Mouse (Mus musculus): Measurements from ENCODE around the gene Evx1. TPM values are rescaled to one million over a fixed set of nuclear protein-coding genes. Genes with fewer than 3 reads are reported as not detected.

Evx1 gene
- total RNA-seq, 2 experiments from 2014 or later: not detected

GRCm38 (mm10) chr6:52291021-52291860 is 22.1 kb upstream of the Evx1 start:
- DNase-seq: no peak

- DNase-seq: no peak
These were observed 21.0 kb upstream of the Evx1 start for GRCm38 (mm10) chr6:52292328-52292727.

- DNase-seq: no peak
These were observed 18.7 kb upstream of the Evx1 start for GRCm38 (mm10) chr6:52294616-52295015.

GRCm38 (mm10) chr6:52298511-52298910 is 14.8 kb upstream of the Evx1 start:
- DNase-seq: no peak

GRCm38 (mm10) chr6:52300806-52301205 is 12.5 kb upstream of the Evx1 start:
- DNase-seq: no peak

- no peak for DNase-seq
These were observed 9.9 kb upstream of the Evx1 start for GRCm38 (mm10) chr6:52303426-52303825.

GRCm38 (mm10) chr6:52305877-52306389 is 7.4 kb upstream of the Evx1 start:
- DNase-seq: peak; percentile 59

- DNase-seq: no peak
These were observed 3.5 kb upstream of the Evx1 start for GRCm38 (mm10) chr6:52309766-52310165.

- DNase-seq: no peak
These were observed 2.9 kb upstream of the Evx1 start for GRCm38 (mm10) chr6:52310366-52310765.

- no peak for DNase-seq
These were observed 1.4 kb upstream of the Evx1 start for GRCm38 (mm10) chr6:52311661-52312557.

GRCm38 (mm10) chr6:52312558-52312915 is 761 bp upstream of the Evx1 start:
- no peak for DNase-seq

GRCm38 (mm10) chr6:52314304-52315100 is 1.2 kb downstream of the Evx1 start:
- no peak for DNase-seq

- no peak for DNase-seq
These were observed 2.4 kb downstream of the Evx1 start for GRCm38 (mm10) chr6:52315441-52316412.

- DNase-seq: no peak
These were observed 3.3 kb downstream of the Evx1 start for GRCm38 (mm10) chr6:52316413-52317184.

- no peak for DNase-seq
These were observed 4.3 kb downstream of the Evx1 start for GRCm38 (mm10) chr6:52317461-52318180.

GRCm38 (mm10) chr6:52318271-52318670 is 5.0 kb downstream of the Evx1 start:
- DNase-seq: no peak

- no peak for DNase-seq
These were observed 6.8 kb downstream of the Evx1 start for GRCm38 (mm10) chr6:52319956-52320690.

GRCm38 (mm10) chr6:52320966-52321825 is 7.9 kb downstream of the Evx1 start:
- DNase-seq: no peak
